Mouse (Mus musculus) heart, adult 2 months (tissue): ENCODE measurements around the gene Rerg.

ENCODE experiments used
- CTCF ChIP-seq: fragments of 200-600 bp; IDR thresholded peaks from 2 replicates; pipeline ENCODE4 v1.8.1; 2022; ENCODE audit warnings: antibody characterized with exemption, mild to moderate bottlenecking, moderate library complexity
- EP300 ChIP-seq: fragments of 200-500 bp; IDR thresholded peaks from 2 replicates; pipeline ENCODE4 v1.6.1; 2011; ENCODE audit warnings: low read depth, low read length, control low read depth; ENCODE audit not compliant: insufficient read depth
- POLR2A ChIP-seq: fragments of 200-500 bp; IDR thresholded peaks from 2 replicates; pipeline ENCODE4 v1.6.1; 2011; ENCODE audit warnings: mild to moderate bottlenecking, low read depth, low read length, control low read depth; ENCODE audit not compliant: insufficient read depth

GRCm38 (mm10) chr6:137138822-137139221 is 31.5 kb downstream of the Rerg start:
- TF ChIP-seq CTCF: no peak
- TF ChIP-seq EP300: no peak
- no peak for TF ChIP-seq POLR2A
